Mouse (Mus musculus): ENCODE results near the gene Lysmd3.

Lysmd3 gene

GRCm38 (mm10) chr13:81667713-81668112 lies 10.2 kb downstream of the Lysmd3 start:
- no peak for DNase-seq (ENCODE audit: low spot score in 2 of 2)

GRCm38 (mm10) chr13:81675333-81675732 lies 17.9 kb downstream of the Lysmd3 start:
- DNase-seq (ENCODE audit: low spot score in 2 of 2): no peak

- no peak for DNase-seq (ENCODE audit: low spot score in 2 of 2)
Measured at GRCm38 (mm10) chr13:81683107-81683506, 25.6 kb downstream of the Lysmd3 start.

- no peak for DNase-seq (ENCODE audit: low spot score in 2 of 2)
Measured at GRCm38 (mm10) chr13:81684258-81684657, 26.8 kb downstream of the Lysmd3 start.

- no peak for DNase-seq (ENCODE audit: low spot score in 2 of 2)
Measured at GRCm38 (mm10) chr13:81684884-81685283, 27.4 kb downstream of the Lysmd3 start.

GRCm38 (mm10) chr13:81689587-81689986 lies 32.1 kb downstream of the Lysmd3 start:
- no peak for DNase-seq (ENCODE audit: low spot score in 2 of 2)

- DNase-seq (ENCODE audit: low spot score in 2 of 2): no peak
Measured at GRCm38 (mm10) chr13:81690477-81690876, 33.0 kb downstream of the Lysmd3 start.

GRCm38 (mm10) chr13:81691606-81692005 lies 34.1 kb downstream of the Lysmd3 start:
- no peak for DNase-seq (ENCODE audit: low spot score in 2 of 2)

GRCm38 (mm10) chr13:81694446-81694845 lies 37.0 kb downstream of the Lysmd3 start:
- no peak for DNase-seq (ENCODE audit: low spot score in 2 of 2)

GRCm38 (mm10) chr13:81703148-81703547 lies 45.7 kb downstream of the Lysmd3 start:
- no peak for DNase-seq (ENCODE audit: low spot score in 2 of 2)

GRCm38 (mm10) chr13:81703621-81704020 lies 46.2 kb downstream of the Lysmd3 start:
- DNase-seq (ENCODE audit: low spot score in 2 of 2): no peak

- no peak for DNase-seq (ENCODE audit: low spot score in 2 of 2)
Measured at GRCm38 (mm10) chr13:81706311-81706710, 48.8 kb downstream of the Lysmd3 start.

GRCm38 (mm10) chr13:81709805-81710204 lies 52.3 kb downstream of the Lysmd3 start:
- DNase-seq (ENCODE audit: low spot score in 2 of 2): no peak

- no peak for DNase-seq (ENCODE audit: low spot score in 2 of 2)
Measured at GRCm38 (mm10) chr13:81710266-81710665, 52.8 kb downstream of the Lysmd3 start.

GRCm38 (mm10) chr13:81710775-81711545 lies 53.5 kb downstream of the Lysmd3 start, which contains the start of the genes Polr3g and Mblac2:
Polr3g (minus strand) TSS chr13:81711013.
Mblac2 (plus strand) TSS chr13:81711341.
- peak; percentile 91 to 95 for DNase-seq (ENCODE audit: low spot score in 2 of 2)

- peak; percentile 41 to 55 for DNase-seq (ENCODE audit: low spot score in 2 of 2)
Measured at GRCm38 (mm10) chr13:81711546-81712371, 54.3 kb downstream of the Lysmd3 start.

- DNase-seq (ENCODE audit: low spot score in 2 of 2): no peak
Measured at GRCm38 (mm10) chr13:81713896-81714295, 56.4 kb downstream of the Lysmd3 start.

Measured in frontal cortex, postnatal 10 days (tissue).